Mouse (Mus musculus): Measurements from ENCODE around the gene Nsmf.

The Nsmf gene

DNA sequence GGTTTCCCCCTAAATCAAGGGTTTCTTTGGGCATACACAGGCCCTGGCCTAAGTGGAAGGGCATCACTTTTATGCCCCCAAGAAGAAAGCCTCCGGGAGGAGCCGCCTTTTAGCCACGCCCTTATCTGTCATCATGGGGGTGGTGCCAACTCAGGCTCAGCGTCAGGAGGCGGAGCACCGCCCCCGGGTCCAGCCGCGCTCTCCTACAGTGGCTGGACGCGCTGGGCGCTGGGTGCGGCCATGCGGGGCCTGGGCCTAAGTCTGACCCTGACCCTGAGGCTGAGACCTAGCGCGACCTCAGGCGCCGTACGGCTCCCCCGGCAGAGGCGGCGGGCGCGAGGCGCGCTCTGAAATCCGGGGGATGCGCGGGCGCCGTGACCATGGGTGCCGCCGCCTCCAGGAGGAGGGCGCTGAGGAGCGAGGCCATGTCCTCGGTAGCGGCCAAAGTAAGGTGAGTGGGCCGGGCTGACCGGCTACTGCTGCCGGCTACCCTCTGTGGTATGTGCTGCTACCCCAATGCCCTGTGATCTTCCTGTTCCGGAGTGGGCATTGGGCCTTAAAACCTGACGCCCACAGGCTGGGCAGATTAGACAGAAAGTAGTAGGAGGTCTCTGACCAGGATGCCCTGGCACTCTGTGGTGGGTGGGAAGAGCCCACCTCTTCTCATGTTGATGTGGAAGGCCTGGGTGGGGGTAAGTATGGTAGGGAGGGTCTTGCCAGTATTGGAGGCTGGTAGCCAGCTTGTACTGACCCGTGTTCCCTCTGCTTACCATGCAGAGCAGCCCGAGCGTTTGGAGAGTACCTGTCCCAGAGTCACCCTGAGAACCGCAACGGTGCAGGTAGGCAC lies at the start of gene Nsmf:
Gene Nsmf, plus strand, starts transcription at position 135 of the 847 bp plus-strand sequence.
- peak; percentile 79 for DNase-seq (ENCODE audit: low spot score)

DNA sequence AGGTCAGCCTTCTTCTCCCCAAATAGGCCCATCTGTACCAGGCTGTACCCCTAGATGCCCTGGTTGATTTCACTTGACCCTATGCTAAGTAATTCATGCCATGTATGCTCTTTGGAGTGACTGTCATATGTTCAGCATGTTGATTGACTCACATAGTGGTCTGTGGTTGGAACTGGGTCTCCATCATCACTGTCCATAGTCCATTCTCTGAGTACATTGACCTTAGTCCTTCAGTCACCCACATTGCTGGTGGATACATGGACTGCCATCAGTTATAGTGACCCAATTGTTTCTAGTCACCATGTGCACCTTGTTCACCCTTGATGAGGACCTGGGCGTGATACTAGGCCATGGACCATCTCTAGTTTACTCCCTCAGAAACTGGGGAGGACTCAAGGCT lies 47.4 kb upstream of the Nsmf start:
- DNase-seq (ENCODE audit: low spot score) = no peak

DNA sequence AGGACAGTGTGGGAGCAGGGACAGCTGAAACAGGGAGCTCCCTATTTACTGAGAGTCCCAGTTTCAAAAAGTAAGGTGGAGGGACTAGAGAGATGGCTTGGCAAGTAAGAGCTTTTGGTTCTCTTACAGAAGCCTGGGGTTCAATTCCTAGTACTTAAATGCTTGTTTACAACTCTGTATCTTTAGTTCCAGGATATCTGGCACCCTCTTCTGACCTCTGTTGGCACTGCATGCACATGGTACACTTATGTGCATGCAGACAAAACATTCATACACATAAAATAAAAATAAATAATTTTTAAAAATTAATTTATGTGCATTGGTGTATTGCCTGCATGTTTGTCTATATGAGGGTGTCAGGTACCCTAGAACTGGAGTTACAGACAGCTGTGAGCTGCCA lies 45.9 kb upstream of the Nsmf start:
- DNase-seq (ENCODE audit: low spot score) = no peak

DNA sequence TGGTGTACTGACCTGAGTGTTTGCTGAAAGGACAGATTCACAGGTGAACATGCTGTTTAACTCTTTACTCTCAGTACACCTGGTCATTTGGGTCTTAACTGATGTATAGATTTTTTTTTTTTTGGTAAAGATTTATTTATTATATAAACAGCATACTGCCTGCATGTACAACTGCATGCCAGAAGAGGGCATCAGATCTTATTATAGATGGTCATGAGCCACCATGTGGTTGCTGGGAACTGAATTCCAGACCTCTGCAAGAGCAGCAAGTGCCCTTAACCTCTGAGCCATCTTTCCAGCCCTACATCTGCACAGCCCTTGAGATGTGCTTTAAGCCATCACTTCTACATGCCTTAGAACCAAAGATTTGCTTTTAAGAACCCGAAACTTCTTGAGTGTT lies 31.5 kb upstream of the Nsmf start:
- no peak for DNase-seq (ENCODE audit: low spot score)

- DNase-seq (ENCODE audit: low spot score) = no peak
These were observed 29.0 kb upstream of the Nsmf start for GRCm38 (mm10) chr2:25025109-25025508.

GRCm38 (mm10) chr2:25034994-25035393 lies 19.2 kb upstream of the Nsmf start:
- DNase-seq (ENCODE audit: low spot score) = no peak

GRCm38 (mm10) chr2:25040089-25040488 lies 14.1 kb upstream of the Nsmf start:
- DNase-seq (ENCODE audit: low spot score) = no peak

GRCm38 (mm10) chr2:25050921-25051320 lies 3.2 kb upstream of the Nsmf start:
- no peak for DNase-seq (ENCODE audit: low spot score)

GRCm38 (mm10) chr2:25051450-25051849 lies 2.7 kb upstream of the Nsmf start:
- DNase-seq (ENCODE audit: low spot score) = no peak

DNA sequence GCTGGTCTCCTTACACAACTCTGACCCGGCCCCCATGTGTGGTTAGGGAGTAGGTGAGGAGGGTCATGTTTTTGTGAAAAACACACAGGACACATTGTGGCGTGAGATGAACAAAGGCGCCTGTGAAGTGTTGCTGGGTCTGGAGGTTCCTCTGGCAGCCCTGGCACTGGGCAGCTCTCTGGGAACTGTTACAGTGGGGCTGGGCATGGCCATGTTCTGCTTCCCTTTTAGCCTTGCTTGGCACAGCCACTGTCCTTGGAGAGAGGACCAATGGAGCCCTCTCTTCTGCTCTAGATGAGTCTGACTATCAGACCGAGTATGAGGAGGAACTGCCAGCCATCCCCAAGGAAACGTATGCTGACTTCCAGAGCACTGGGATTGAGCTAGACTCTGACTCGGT lies 1.1 kb upstream of the Nsmf start:
- no peak for DNase-seq (ENCODE audit: low spot score)

DNA sequence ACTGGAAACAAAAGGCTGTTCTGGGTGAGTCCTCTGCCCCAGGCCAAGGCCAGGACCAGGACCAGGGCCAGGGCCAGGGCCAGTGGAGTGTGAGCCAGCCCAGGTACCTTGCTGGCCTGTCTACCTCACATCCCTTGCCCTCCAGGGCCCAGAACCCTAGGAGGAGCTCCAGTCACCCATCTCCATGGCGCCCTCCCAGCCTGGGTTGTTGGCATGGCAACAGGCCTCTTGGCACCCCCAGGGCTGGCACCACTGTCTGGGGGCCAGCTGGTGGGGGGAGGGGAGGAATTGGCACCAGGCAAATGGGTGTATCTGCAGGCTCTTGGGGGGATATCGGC lies 882 bp downstream of the Nsmf start:
- DNase-seq (ENCODE audit: low spot score) = peak; percentile 51

DNA sequence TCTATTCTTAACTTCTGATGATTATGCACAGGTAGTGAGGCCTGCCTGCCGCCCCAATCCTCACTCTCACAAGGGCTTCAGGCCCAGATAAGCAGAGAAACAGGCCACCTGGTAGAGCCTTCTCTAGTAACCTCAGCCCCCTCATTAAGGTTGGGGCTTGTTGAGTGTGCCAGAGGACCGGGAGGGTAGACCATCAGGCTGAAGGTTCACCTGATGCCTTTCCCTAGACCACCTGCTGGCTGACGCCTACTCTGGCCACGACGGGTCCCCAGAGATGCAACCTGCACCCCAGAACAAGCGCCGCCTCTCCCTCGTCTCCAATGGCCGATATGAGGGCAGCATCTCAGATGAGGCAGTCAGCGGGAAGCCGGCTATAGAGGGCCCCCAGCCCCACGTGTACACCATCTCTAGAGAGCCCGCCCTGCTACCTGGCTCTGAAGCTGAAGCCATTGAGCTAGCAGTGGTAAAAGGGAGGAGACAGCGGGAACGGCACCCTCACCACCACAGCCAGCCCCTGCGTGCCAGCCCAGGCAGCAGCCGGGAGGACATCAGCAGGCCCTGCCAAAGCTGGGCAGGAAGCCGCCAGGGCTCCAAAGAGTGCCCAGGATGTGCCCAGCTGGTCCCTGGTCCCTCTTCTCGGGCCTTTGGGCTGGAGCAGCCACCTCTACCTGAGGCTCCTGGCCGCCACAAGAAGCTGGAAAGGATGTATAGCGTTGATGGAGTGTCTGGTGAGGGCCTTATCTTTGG lies 1.4 kb downstream of the Nsmf start:
- no peak for DNase-seq (ENCODE audit: low spot score)

- no peak for DNase-seq (ENCODE audit: low spot score)
These were observed 4.8 kb downstream of the Nsmf start for GRCm38 (mm10) chr2:25058926-25059325.

GRCm38 (mm10) chr2:25063523-25063922 lies 9.4 kb downstream of the Nsmf start:
- DNase-seq (ENCODE audit: low spot score) = no peak

- DNase-seq (ENCODE audit: low spot score) = no peak
These were observed 10.1 kb downstream of the Nsmf start for GRCm38 (mm10) chr2:25064285-25064684.

GRCm38 (mm10) chr2:25065537-25065936 lies 11.4 kb downstream of the Nsmf start:
- DNase-seq (ENCODE audit: low spot score) = no peak

DNA sequence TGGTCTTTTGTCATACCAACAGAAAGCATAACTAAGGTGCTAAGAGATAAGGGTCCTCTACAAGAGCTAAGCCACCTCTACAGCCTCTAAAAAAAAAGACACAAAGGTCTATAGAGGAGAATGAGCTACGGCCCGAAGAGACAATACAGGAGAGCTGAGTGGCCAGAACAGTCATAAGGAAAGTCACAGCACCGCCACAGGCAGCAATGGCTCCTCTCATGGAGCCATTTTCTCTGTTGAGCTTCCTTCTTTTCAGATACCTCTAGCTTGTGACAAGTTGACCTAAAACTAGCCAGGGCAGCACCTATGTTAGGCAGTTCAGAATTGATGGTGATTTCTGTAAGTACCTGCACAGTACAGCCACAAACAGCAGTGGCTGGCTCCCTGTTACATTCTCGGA lies 12.4 kb downstream of the Nsmf start:
- no peak for DNase-seq (ENCODE audit: low spot score)

DNA sequence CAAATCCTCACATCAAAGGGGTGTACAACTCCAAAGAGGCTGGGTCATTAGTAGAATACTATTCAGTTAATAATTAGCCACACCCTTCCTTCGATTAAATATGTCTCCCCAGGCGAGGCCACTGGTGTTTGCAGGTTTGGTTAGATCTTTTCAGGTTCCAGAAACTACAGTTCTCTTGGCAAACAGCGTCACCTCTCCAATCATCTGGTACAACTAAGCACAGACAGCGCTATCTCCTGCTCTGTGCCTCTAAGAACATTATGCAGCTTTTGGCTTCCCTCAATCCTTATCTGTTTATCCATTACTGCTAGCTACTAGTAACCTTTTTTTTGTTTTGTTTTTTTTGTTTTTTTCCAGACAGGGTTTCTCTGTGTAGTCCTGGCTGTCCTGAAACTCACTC lies 15.4 kb downstream of the Nsmf start:
- DNase-seq (ENCODE audit: low spot score) = no peak

DNA sequence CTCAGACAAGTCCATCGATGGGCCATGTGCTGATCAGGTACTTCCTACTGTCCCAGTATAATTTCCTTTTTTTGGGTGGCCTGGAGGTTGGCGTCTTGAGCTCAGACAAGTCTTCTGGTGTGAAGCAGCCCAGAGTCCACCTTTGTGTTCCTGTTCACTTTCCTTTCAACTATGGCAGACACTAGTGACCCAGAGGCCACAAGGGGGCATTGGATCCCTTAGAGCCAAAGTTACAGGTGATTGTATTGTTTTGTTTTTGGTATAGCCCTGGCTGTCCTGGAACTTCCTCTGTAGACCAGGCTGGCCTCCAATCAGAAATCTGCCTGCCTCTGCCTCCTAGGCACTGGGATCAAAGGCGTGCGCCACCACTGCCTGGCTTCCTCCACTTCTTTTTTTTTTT lies 18.2 kb downstream of the Nsmf start:
- DNase-seq (ENCODE audit: low spot score) = no peak

- DNase-seq (ENCODE audit: low spot score) = no peak
These were observed 21.4 kb downstream of the Nsmf start for GRCm38 (mm10) chr2:25075506-25075905.

GRCm38 (mm10) chr2:25078967-25079366 lies 24.8 kb downstream of the Nsmf start:
- no peak for DNase-seq (ENCODE audit: low spot score)

GRCm38 (mm10) chr2:25080076-25080475 lies 25.9 kb downstream of the Nsmf start, which contains the start of gene Entpd8:
TSS of gene Entpd8 (plus strand) at chr2:25080304.
- no peak for DNase-seq (ENCODE audit: low spot score)

- no peak for DNase-seq (ENCODE audit: low spot score)
These were observed 29.5 kb downstream of the Nsmf start for GRCm38 (mm10) chr2:25083697-25084096.

GRCm38 (mm10) chr2:25085571-25085970 lies 31.4 kb downstream of the Nsmf start:
- DNase-seq (ENCODE audit: low spot score) = no peak
